Mouse (Mus musculus) frontal cortex, adult 2 months (tissue): ENCODE measurements around the gene Igfbp2. TPM values are rescaled to one million over a fixed set of nuclear protein-coding genes. Genes with fewer than 3 reads are reported as not detected.

Source experiments
- polyA plus RNA-seq: library from polyadenylated mRNA; depleted of rRNA; stranded (reverse); fragments of >200 nt; gene quantifications from 2 replicates; pipeline ENCODE4 v1.2.3, GENCODE M21; 2012; rRNA removed

Igfbp2 gene
- polyA plus RNA-seq, 1 experiment, result 133 TPM

Other genes starting within 250 kb of the Igfbp2 start
- 37.5 and 46.9 TPM in 2 replicates for gene Smarcal1, start 241.3 kb upstream of the Igfbp2 start, polyA plus RNA-seq
- gene Ankar, start 123.9 kb upstream of the Igfbp2 start, polyA plus RNA-seq, result not detected in 2 replicates
- 804 and 928 TPM in 2 replicates for gene Rpl37a, start 113.2 kb upstream of the Igfbp2 start, polyA plus RNA-seq
- gene Igfbp5, start 50.4 kb downstream of the Igfbp2 start, polyA plus RNA-seq, result 71.4 and 75.5 TPM in 2 replicates
- not detected in 2 replicates for gene Tnp1, start 191.4 kb downstream of the Igfbp2 start, polyA plus RNA-seq